Mouse (Mus musculus) stomach, postnatal 0 days (tissue): Measurements from ENCODE around the gene Sco2.

Source experiments
- CTCF ChIP-seq: IDR thresholded peaks from 2 replicates; pipeline ENCODE4 v1.5.1; 2016; ENCODE audit warnings: antibody characterized with exemption, low read depth, mild to moderate bottlenecking, moderate library complexity
- EP300 ChIP-seq: optimal IDR thresholded peaks from 2 replicates; pipeline ENCODE3; 2016; ENCODE audit warnings: antibody characterized with exemption

DNA sequence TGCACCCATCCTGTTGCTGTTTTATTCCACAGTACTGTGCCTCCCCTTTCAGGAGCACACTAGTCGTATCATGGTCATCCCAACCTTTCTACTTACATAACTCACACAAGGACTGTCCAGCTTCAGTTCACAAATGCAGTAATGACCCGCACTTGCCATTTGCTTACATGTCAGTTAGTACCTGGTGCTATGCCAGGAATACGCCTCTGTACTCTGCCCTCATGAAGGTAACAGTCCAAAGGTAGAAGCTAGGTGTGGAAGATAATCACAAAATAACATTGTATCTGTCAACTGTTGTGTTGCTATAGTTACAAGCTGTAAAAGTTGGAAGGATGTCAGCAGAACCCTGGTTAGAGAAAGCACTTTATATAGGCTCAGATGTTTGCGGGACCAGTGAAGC, 23.2 kb upstream of the Sco2 start:
- no peak for TF ChIP-seq EP300
- TF ChIP-seq CTCF = no peak
